Mouse (Mus musculus) midbrain, embryonic 13.5 days (tissue): ENCODE results near the gene Cybc1. TPM values are rescaled to one million over a fixed set of nuclear protein-coding genes. Genes with fewer than 3 reads are reported as not detected.

Source experiments
- ATAC-seq: fragments of 200-750 bp; cut with Nextera tagmentation; 2 replicates; pipeline ENCODE4 v1.8.0; 2017; ENCODE audit warnings: mild to moderate bottlenecking, moderate TSS enrichment, moderate library complexity
- H3K27ac ChIP-seq: fragments of 300-500 bp; sonication (generic); 2 replicates; pipeline ENCODE4 v1.5.1; 2015; ENCODE audit warnings: inconsistent platforms, mild to moderate bottlenecking, moderate library complexity
- H3K27me3 ChIP-seq: fragments of 300-500 bp; sonication (generic); 2 replicates; pipeline ENCODE4 v1.6.1; 2015; ENCODE audit warnings: mild to moderate bottlenecking, inconsistent platforms
- H3K36me3 ChIP-seq: fragments of 300-500 bp; sonication (generic); 2 replicates; pipeline ENCODE4 v1.6.1; 2015; ENCODE audit warnings: mild to moderate bottlenecking, inconsistent platforms
- H3K4me1 ChIP-seq: fragments of 300-500 bp; sonication (generic); replicated peaks from 2 replicates; pipeline ENCODE4 v1.6.1; 2015; ENCODE audit warnings: inconsistent platforms
- H3K4me2 ChIP-seq: fragments of 300-500 bp; sonication (generic); replicated peaks from 2 replicates; pipeline ENCODE4 v1.6.1; 2015; ENCODE audit warnings: moderate library complexity, mild to moderate bottlenecking, inconsistent platforms
- H3K4me3 ChIP-seq: fragments of 300-500 bp; sonication (generic); replicated peaks from 2 replicates; pipeline ENCODE4 v1.5.1; 2015; ENCODE audit warnings: mild to moderate bottlenecking, inconsistent platforms
- H3K9ac ChIP-seq: fragments of 300-500 bp; sonication (generic); replicated peaks from 2 replicates; pipeline ENCODE4 v1.6.1; 2015; ENCODE audit warnings: mild to moderate bottlenecking, inconsistent platforms
- H3K9me3 ChIP-seq: fragments of 300-500 bp; sonication (generic); 2 replicates; pipeline ENCODE4 v1.6.1; 2016; ENCODE audit warnings: mild to moderate bottlenecking, inconsistent platforms
- WGBS: fragments of 180-500 bp; shearing (Covaris S2); methylation state at CpG from one replicate; pipeline ENCODE4 v1.1.7; 2015; 5-methylcytosine and 5-hydroxymethylcytosine counted together
- polyA plus RNA-seq: library from polyadenylated mRNA; unstranded; fragments of >200 nt; fragmentation: Nextera tagmentation; extraction: Ambion mirVana; gene quantifications from 2 replicates; pipeline ENCODE4 v1.2.1, GENCODE M21; 2015

Gene Cybc1
- 42.6 and 43.8 TPM in 2 replicates for polyA plus RNA-seq

GRCm38 (mm10) chr11:121229018-121229439 is at the start of gene Cybc1:
Gene Cybc1, minus strand, starts transcription at chr11:121229322.
- ATAC-seq = peak; percentile 92
- H3K27ac ChIP-seq = peak within 1 kb of the TSS; percentile 57
- H3K9me3 ChIP-seq = no peaks in the 10 kb centered on the region
- H3K4me2 ChIP-seq = peak within 1 kb of the TSS; percentile 70
- WGBS = under 1% methylated on average over 23 of the region's 23 CpGs
- H3K4me1 ChIP-seq = peaks cover 26% of the 10 kb centered on the region
- H3K27me3 ChIP-seq = no peaks in the 10 kb centered on the region
- H3K36me3 ChIP-seq = peaks cover 31% of the 10 kb centered on the region
- peak within 1 kb of the TSS; percentile 68 for H3K4me3 ChIP-seq
- peak within 1 kb of the TSS; percentile 72 for H3K9ac ChIP-seq

DNA sequence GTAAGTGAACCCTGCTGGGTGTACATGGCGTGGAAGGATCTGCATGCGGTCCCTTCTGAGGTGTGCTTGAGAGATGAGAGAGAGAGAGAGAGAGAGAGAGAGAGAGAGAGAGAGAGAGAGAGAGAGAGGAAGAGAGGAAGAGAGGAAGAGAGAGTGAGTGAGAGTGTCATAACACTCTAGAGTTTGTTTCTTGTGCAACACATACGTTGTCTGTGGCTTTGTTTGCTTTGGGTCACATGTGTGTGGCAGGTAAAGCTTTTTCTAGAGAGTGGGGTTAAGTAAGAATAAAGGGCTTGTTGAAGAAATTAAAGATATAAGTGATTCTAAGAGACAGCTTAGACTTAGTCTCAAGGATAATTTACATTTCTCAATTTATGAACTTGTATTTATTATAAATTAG is 48.9 kb upstream of the Cybc1 start:
- Histone ChIP-seq H3K27me3 (no peaks in the 10 kb centered on the region), H3K4me1 (peaks cover 9% of the 10 kb centered on the region; the same call in 1 of the 2 replicates), H3K4me2 (no peak overlapping the region), H3K36me3 (0 out of 2 replicates have a peak, but pooled peaks cover 3% of the 10 kb centered on the region), H3K9ac (no peak overlapping the region), H3K27ac (no peak overlapping the region), H3K4me3 (no peak overlapping the region), H3K9me3 (no peaks in the 10 kb centered on the region)
- 89% methylated on average over 3 of the region's 3 CpGs for WGBS
- ATAC-seq = no peak

GRCm38 (mm10) chr11:121277516-121277915 is 48.4 kb upstream of the Cybc1 start:
- WGBS = 91% methylated on average over 8 of the region's 8 CpGs

DNA sequence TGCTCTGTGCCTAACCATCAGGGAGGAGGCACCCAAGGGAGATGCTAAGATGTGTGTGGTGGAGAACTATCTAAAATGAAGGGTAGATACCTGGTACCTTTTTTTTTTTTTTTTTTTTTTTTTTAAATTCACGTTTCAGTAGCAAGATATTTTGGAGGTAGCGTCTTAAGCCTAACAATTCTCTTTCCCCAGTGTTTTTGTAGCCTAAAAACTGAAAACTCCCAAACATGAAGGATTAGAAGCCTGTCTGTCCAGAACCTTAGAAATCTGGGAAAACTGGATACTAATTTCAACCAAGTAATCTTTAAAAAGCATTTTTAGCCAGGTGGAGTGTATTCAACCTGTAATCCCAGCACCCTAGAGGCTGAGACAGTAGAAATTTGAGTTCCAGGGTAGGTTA is 32.0 kb upstream of the Cybc1 start:
- Histone ChIP-seq H3K4me1 (peaks cover 35% of the 10 kb centered on the region), H3K36me3 (peaks cover 37% of the 10 kb centered on the region), H3K9me3 (no peaks in the 10 kb centered on the region), H3K9ac (peak overlapping the region; percentile 99), H3K27me3 (no peaks in the 10 kb centered on the region), H3K4me2 (peak overlapping the region; percentile 96), H3K27ac (0 out of 2 replicates have a peak overlapping the region, but pooled peaks have one; percentile 95), H3K4me3 (peak overlapping the region; percentile 100)
- no peak for ATAC-seq
- WGBS = 46% methylated on average over 2 of the region's 2 CpGs

More at GRCm38 (mm10) chr11:121277516-121277915, 48.4 kb upstream of the Cybc1 start:
- Histone ChIP-seq H3K27me3 (no peaks in the 10 kb centered on the region), H3K4me1 (peaks cover 9% of the 10 kb centered on the region; the same call in 1 of the 2 replicates), H3K36me3 (0 out of 2 replicates have a peak, but pooled peaks cover 3% of the 10 kb centered on the region), H3K27ac (no peak overlapping the region), H3K9ac (no peak overlapping the region), H3K4me2 (no peak overlapping the region), H3K9me3 (no peaks in the 10 kb centered on the region), H3K4me3 (no peak overlapping the region)
- ATAC-seq = no peak

GRCm38 (mm10) chr11:121260211-121260906 is 31.2 kb upstream of the Cybc1 start:
- peaks cover 35% of the 10 kb centered on the region for H3K4me1 ChIP-seq
- peak overlapping the region; percentile 99 for H3K9ac ChIP-seq
- no peaks in the 10 kb centered on the region for H3K27me3 ChIP-seq
- peak overlapping the region; percentile 96 for H3K4me2 ChIP-seq
- H3K4me3 ChIP-seq = peak overlapping the region; percentile 100
- H3K9me3 ChIP-seq = no peaks in the 10 kb centered on the region
- peak; percentile 28 for ATAC-seq
- H3K27ac ChIP-seq = peak overlapping the region; percentile 95
- H3K36me3 ChIP-seq = peaks cover 44% of the 10 kb centered on the region
- WGBS = under 1% methylated on average over 58 of the region's 60 CpGs

DNA sequence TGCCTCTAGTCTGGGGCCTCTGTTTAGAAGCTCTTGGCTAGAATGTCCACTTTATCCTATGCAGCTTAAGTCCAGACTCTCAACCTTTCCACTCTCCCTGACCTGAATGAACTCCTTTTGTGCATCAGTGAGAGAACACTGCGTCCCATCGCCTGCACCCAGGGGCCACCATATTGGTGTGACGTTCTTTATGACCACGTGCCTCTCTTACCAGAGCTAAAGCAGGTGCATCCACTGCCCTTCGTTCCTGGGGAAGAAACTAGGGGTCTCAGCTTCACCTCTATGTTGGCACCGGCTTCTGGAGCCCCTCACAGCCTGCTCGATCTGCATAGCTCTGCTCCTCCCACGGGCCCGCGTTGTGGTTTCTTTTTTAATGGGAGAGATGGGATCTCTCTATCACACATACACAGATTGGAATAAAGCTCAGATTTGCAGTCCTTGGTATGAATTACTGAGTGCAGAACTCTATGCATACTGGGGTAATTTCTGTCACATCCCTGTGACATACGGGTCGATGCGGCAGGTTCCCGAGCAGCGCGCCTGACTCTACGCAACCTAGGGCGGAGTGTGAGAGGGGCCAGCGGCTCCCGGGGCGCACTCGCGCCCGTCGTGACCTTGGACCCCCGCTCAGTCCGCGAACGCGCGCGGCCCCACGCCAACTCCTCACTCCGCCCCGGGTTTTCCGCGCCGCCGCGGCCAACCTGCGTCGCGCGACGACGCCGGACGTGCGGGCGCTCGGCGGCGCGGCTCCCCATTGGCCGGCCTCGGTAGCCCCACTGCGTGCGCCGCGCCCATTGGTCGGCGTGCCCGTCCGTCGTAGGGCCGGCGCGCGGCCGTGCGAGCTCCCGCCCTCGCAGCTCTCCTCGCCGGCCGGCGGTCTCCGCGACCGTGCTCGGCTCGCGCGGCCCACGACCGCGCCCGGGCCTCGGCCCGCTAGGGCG is 30.3 kb upstream of the Cybc1 start, which contains the start of gene Foxk2:
Foxk2 (plus strand) TSS at position 831 of the 941 bp plus-strand sequence.
- H3K27me3 ChIP-seq = no peaks in the 10 kb centered on the region
- H3K4me2 ChIP-seq = peak within 1 kb of the TSS; percentile 96
- H3K9ac ChIP-seq = peak within 1 kb of the TSS; percentile 99
- peak within 1 kb of the TSS; percentile 95 for H3K27ac ChIP-seq
- peaks cover 45% of the 10 kb centered on the region for H3K36me3 ChIP-seq
- H3K9me3 ChIP-seq = no peaks in the 10 kb centered on the region
- under 1% methylated on average over 79 of the region's 91 CpGs for WGBS
- H3K4me3 ChIP-seq = peak within 1 kb of the TSS; percentile 100
- H3K4me1 ChIP-seq = peaks cover 35% of the 10 kb centered on the region
- peak; percentile 98 for ATAC-seq

DNA sequence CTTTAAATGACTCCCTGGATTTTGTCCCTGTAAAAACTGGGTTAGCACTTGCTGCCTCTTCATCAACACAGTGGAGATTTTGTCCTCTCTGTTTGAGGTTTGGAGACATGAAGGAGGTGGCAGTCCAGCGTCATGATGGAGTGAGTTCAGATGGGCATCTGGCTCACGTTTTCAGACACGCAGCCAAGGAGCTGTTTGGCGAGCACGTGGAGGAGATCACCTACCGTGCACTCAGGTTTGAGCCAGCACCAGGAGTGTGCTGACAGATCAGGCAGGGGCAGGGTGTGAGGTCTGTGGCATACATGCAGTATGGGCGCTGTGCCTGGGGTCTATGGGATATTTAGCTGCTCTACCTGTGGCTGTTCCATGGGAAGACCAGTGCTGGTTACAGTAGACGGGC is 21.1 kb upstream of the Cybc1 start:
- peaks cover 97% of the 10 kb centered on the region for H3K36me3 ChIP-seq
- H3K4me1 ChIP-seq = no peaks in the 10 kb centered on the region
- 90% methylated on average over 8 of the region's 8 CpGs for WGBS
- H3K9ac ChIP-seq = no peak overlapping the region
- H3K4me2 ChIP-seq = no peak overlapping the region
- ATAC-seq = no peak
- H3K27ac ChIP-seq = no peak overlapping the region
- no peaks in the 10 kb centered on the region for H3K9me3 ChIP-seq
- H3K27me3 ChIP-seq = no peaks in the 10 kb centered on the region
- H3K4me3 ChIP-seq = no peak overlapping the region

GRCm38 (mm10) chr11:121239669-121240068 is 10.5 kb upstream of the Cybc1 start:
- Histone ChIP-seq H3K4me3 (no peak overlapping the region; the same call in 1 of the 2 replicates), H3K27me3 (no peaks in the 10 kb centered on the region), H3K4me1 (peaks cover 52% of the 10 kb centered on the region), H3K4me2 (peak overlapping the region; percentile 68), H3K9ac (no peak overlapping the region; the same call in 1 of the 2 replicates), H3K9me3 (no peaks in the 10 kb centered on the region), H3K27ac (no peak overlapping the region), H3K36me3 (peaks cover 54% of the 10 kb centered on the region)
- WGBS = 95% methylated on average over 2 of the region's 2 CpGs
- ATAC-seq = no peak

DNA sequence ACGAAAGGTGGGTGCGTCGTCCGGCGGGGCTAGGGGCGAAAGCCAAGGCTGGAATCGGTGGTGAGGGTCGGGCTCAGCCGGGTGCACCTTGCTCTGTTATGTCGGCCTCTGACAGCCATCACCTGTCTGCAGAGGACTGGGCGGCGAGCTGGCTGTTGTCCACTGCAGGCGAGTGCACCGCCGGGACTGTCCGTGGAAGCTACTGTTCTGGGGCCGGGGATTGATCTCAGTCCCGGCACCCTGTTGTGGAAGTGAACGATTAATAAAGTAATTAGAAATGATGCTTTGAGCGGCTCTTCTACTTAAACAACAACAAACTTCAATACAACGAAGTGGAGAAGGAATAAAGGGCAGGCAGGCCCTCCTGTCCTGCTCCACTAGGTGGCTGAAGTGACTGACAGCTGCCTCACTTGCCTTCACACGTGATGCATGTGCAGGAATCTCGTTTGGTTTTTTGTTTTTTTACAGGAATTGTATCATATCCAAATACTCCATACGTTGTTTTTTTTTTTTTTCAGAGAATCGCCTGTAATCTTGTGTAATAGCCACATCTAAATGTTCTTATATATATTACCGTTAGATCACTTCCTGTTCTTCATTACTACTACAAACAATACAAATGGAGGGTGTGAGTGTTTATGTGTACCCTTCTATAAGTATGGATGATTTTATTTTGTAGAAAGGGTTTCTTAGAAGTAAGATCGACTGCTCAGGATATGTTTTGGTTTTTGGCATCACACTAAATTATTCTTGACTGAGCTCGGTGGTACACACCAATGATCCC is 8.4 kb upstream of the Cybc1 start:
- no peaks in the 10 kb centered on the region for H3K9me3 ChIP-seq
- peaks cover 52% of the 10 kb centered on the region for H3K4me1 ChIP-seq
- peak overlapping the region; percentile 98 for H3K27ac ChIP-seq
- H3K4me3 ChIP-seq = peak overlapping the region; percentile 79
- H3K9ac ChIP-seq = peak overlapping the region; percentile 88
- peak overlapping the region; percentile 68 for H3K4me2 ChIP-seq
- H3K27me3 ChIP-seq = no peaks in the 10 kb centered on the region
- peak; percentile 1 for ATAC-seq
- WGBS = 5% methylated on average over 28 of the region's 28 CpGs
- peaks cover 34% of the 10 kb centered on the region for H3K36me3 ChIP-seq

DNA sequence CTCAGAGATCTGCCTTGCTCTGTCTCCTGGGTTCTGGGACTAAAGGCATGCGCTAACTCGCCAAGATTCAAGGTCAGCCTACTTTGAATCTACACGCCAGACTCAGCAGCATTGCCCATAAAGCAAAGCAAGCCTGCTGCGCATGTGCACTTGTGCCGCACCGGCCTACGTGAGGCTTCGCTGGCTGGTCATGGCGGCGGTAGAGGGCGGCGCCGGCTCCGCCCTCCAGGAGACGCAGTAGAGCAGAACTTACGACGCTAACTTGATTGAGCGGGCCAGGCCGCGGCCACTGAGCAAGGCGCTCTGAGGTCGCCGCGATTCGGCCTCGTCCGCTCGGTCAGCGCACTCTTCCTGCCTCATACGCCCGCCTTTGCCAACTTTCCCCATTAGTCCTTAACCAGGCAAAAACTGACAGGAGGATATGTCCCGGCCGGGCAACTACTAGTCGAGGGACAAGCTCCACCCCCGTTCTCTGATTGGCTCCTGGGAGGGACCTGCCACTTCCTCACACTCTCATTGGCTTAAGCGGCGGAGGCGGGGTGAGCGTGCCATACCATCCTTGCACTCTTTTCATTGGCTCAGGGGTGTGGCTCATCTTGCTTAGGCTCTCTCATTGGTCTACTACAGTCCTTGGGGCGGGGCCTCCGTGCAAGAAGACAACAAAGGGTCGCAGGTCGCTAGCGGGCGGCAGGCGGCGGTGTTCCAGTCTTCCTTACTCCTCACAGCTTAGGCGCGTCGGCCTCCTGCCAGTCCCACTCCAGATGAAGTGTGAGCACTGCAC is 7.6 kb upstream of the Cybc1 start, which contains the start of gene Narf:
Narf (plus strand) TSS at position 690 of the 781 bp plus-strand sequence.
- Histone ChIP-seq H3K4me1 (peaks cover 47% of the 10 kb centered on the region), H3K27me3 (no peaks in the 10 kb centered on the region), H3K4me2 (peak within 1 kb of the TSS; percentile 68), H3K9me3 (no peaks in the 10 kb centered on the region), H3K27ac (peak within 1 kb of the TSS; percentile 100), H3K4me3 (peak within 1 kb of the TSS; percentile 79), H3K9ac (peak within 1 kb of the TSS; percentile 88), H3K36me3 (peaks cover 26% of the 10 kb centered on the region)
- under 1% methylated on average over 50 of the region's 50 CpGs for WGBS
- ATAC-seq = peak; percentile 99
